Mouse (Mus musculus): Measurements from ENCODE around the gene Fmo4.

- TF ChIP-seq CTCF (IDR thresholded peaks at IDR 0.05; ENCODE audit: low read depth) (no peak), EP300 (IDR thresholded peaks at IDR 0.05; ENCODE audit: low read depth) (no peak)
Observed at GRCm38 (mm10) chr1:162862328-162862727, 48.6 kb upstream of the Fmo4 start.
